Mouse (Mus musculus) small intestine, adult 2 months (tissue): ENCODE data around the gene Chst12.

ENCODE experiments used
- CTCF ChIP-seq: fragments of 200-500 bp; IDR thresholded peaks from 2 replicates; pipeline ENCODE4 v1.5.1; 2012; ENCODE audit warnings: low read depth, mild to moderate bottlenecking, control low read depth, inconsistent platforms, low read length, moderate library complexity, mixed read lengths; ENCODE audit not compliant: insufficient replicate concordance, insufficient read length; ENCODE audit errors: extremely low read depth
- POLR2A ChIP-seq: fragments of 200-500 bp; IDR thresholded peaks from 2 replicates; pipeline ENCODE4 v1.6.1; 2012; ENCODE audit warnings: low read depth, mild to moderate bottlenecking, control low read depth, inconsistent platforms, low read length, moderate library complexity

GRCm38 (mm10) chr5:140568321-140568970, 63.1 kb downstream of the Chst12 start:
- TF ChIP-seq POLR2A: no peak
- peak; percentile 79; the same call in 1 of the 2 replicates for TF ChIP-seq CTCF
